Mouse (Mus musculus): Measurements from ENCODE around the gene Akr1b7. TPM values are rescaled to one million over a fixed set of nuclear protein-coding genes. Genes with fewer than 3 reads are reported as not detected.
"Not testable (repeated sequence)": the region's sequence is repeated elsewhere in the genome, so short reads cannot be mapped to it uniquely, and the experiment has no call there.

The Akr1b7 gene
- polyA plus RNA-seq (2014; fragmentation: Nextera tagmentation; extraction: Ambion mirVana): not detected in 2 replicates

DNA sequence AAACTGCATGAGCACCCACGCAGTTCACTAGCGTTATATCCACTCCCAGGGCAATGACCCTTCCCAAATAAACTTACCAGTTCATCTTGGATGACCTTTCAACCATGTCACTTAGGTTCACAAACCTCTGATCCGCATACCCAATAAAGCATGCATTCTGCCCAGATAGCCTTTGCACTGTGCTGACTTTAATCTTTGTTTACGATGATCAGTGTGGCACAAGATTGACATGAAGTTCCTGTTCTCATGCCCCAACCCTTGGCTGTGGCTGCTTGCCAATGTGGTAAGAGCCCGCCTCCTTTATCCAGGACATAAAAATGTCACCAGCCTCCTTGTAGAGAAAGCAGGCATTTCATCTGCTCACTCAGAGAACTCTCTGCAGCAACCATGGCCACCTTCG, at the start of gene Akr1b7:
Akr1b7 (plus strand) TSS at position 312 of the 400 bp plus-strand sequence.
- 81% methylated on average over 6 of the region's 6 CpGs for WGBS

DNA sequence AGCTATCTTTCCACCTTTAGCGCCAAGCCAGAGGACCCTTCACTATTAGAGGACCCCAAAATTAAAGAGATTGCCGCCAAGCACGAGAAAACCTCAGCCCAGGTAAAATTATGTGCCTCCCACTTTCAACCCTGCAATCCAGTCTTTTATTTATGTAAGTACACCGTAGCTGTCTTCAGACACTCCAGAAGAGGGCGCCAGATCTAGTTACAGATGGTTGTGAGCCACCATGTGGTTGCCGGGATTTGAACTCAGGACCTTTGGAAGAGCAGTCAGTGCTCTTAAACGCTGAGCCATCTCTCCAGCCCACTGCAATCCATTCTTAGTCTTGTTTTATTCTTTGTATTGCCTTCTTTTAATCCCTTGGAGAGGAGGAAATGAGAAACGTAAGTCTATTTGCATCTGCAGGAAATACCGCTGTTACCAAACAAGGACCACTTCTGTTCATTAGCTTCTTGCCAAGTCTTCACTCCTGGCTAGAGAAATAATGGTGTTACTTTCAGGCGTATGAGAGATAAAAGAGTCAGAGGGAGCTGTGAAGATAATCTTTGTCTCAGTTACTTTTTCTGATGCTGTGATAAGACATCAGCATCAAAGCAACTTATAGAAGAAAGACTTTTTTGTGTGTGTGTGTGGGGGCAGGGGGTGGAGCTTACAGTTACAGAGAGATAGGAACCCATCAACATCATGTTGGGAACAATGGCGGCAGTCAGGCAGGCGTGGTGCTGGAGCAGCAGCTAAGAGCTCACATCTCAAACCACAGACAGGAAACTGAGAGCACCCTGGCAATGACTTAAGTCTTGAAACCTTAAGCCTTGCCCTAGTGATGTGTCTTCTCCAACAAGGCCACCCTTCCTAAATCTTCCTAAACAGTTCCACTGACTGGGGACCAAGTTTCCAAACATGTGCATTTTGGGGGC, 47.7 kb upstream of the Akr1b7 start:
- Histone ChIP-seq H3K36me3 (ENCODE audit: control insufficient read depth, insufficient read depth, low read length) (no peaks in the 10 kb centered on the region), H3K9ac (ENCODE audit: low read depth, low read length) (no peak overlapping the region), H3K4me3 (ENCODE audit: low read depth, low read length) (no peak overlapping the region), H3K27ac (replicated peaks; ENCODE audit: low read depth, low read length) (no peak overlapping the region), H3K9me3 (ENCODE audit: control insufficient read depth, low read length) (no peaks in the 10 kb centered on the region), H3K27me3 (replicated peaks; ENCODE audit: control insufficient read depth, insufficient read depth, low read length) (no peaks in the 10 kb centered on the region), H3K4me1 (ENCODE audit: control insufficient read depth, insufficient read depth, low read length) (no peaks in the 10 kb centered on the region), H3K4me2 (ENCODE audit: low read depth, low read length) (no peak overlapping the region)
- DNase-seq (ENCODE audit: low spot score) (no peak), ATAC-seq (ENCODE audit: low read depth) (no peak)
- WGBS: 81% methylated on average over 12 of the region's 12 CpGs

More for the DNA sequence above, at the start of gene Akr1b7:
- Histone ChIP-seq H3K27me3 (replicated peaks; ENCODE audit: control insufficient read depth, insufficient read depth, low read length) (no peaks in the 10 kb centered on the region), H3K9ac (ENCODE audit: low read depth, low read length) (no peak within 1 kb of the TSS), H3K4me2 (ENCODE audit: low read depth, low read length) (no peak within 1 kb of the TSS), H3K9me3 (ENCODE audit: control insufficient read depth, low read length) (no peaks in the 10 kb centered on the region), H3K4me1 (ENCODE audit: control insufficient read depth, insufficient read depth, low read length) (no peaks in the 10 kb centered on the region), H3K27ac (replicated peaks; ENCODE audit: low read depth, low read length) (no peak within 1 kb of the TSS), H3K4me3 (ENCODE audit: low read depth, low read length) (no peak within 1 kb of the TSS), H3K36me3 (ENCODE audit: control insufficient read depth, insufficient read depth, low read length) (no peaks in the 10 kb centered on the region)
- no peak for ATAC-seq (ENCODE audit: low read depth)
- no peak for DNase-seq (ENCODE audit: low spot score)

DNA sequence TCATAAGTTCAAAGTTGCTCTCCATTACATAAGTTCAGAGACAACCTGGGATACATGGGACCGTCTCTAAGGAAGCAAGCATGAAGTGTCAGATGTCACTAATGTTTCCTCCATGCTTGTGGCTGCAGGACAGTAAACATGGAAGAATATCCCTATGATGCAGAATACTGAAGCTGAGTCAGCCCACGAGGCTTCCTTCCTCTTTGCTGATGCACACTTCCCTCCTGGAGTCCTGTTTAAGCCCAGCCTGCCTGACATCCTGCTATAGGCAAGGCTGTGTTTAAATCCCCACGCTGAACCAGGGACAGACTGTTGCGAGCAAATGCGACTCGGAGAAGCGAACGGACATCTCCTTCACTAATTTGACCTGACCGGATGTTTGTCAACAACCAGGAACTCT, 44.1 kb upstream of the Akr1b7 start:
- Histone ChIP-seq H3K36me3 (ENCODE audit: control insufficient read depth, insufficient read depth, low read length) (no peaks in the 10 kb centered on the region), H3K4me3 (ENCODE audit: low read depth, low read length) (no peak overlapping the region), H3K9ac (ENCODE audit: low read depth, low read length) (no peak overlapping the region), H3K4me2 (ENCODE audit: low read depth, low read length) (no peak overlapping the region), H3K27ac (replicated peaks; ENCODE audit: low read depth, low read length) (no peak overlapping the region), H3K27me3 (replicated peaks; ENCODE audit: control insufficient read depth, insufficient read depth, low read length) (no peaks in the 10 kb centered on the region), H3K4me1 (ENCODE audit: control insufficient read depth, insufficient read depth, low read length) (no peaks in the 10 kb centered on the region), H3K9me3 (ENCODE audit: control insufficient read depth, low read length) (no peaks in the 10 kb centered on the region)
- DNase-seq (ENCODE audit: low spot score) (no peak), ATAC-seq (ENCODE audit: low read depth) (no peak)
- WGBS: 69% methylated on average over 9 of the region's 9 CpGs

DNA sequence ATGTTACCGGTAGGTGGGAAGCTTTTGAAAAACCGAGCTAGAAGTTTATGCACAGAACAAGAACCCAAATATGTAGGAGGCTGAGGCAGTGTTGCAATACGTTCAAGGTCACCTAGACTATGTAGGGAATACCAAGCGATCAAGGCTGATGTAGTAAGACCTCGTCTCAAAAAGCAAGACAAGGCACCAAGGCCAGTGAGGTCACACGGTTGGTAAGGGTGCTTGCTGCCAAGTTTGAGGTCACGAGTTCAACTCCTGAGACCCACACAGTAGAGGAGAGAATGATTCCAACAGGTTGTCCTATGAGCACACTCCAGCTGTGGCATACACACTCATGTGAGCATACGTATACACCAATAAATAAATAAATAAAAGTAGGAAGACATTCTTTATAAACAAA, 42.1 kb upstream of the Akr1b7 start:
- ATAC-seq (ENCODE audit: low read depth): no peak
- H3K27ac ChIP-seq (replicated peaks; ENCODE audit: low read depth, low read length): no peak overlapping the region

DNA sequence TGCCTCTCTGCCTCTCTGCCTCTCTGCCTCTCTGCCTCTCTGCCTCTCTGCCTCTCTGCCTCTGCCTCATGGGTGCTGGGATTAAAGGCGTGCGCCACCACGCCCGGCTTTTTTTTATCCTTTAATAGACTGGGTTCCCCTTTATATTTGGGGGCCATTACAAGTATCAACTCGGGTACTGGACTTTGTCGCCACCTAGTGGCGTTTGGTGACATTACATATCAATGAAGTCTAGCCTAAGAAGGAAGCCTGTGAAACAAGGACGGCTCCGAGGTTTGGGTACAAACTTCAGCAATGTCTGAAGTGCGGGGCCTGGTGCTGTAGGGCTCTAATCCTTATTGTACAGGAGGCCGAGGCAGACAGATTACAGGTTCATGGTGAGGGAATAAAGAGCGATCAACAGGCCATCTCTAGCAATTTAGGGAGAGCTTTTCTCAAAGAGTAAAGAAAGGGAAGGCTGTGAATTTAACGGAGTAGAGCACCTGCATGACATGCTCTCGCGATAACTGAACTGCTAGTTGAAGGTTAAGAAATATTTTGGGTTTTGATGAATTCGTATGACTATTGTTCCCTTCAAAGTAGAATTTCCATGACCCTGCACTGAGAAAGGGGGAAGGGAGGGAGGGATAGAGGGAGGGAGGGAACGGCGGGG, 40.3 kb upstream of the Akr1b7 start:
- Histone ChIP-seq H3K9ac (ENCODE audit: low read depth, low read length) (no peak overlapping the region), H3K36me3 (ENCODE audit: control insufficient read depth, insufficient read depth, low read length) (no peaks in the 10 kb centered on the region), H3K27me3 (replicated peaks; ENCODE audit: control insufficient read depth, insufficient read depth, low read length) (no peaks in the 10 kb centered on the region), H3K4me2 (ENCODE audit: low read depth, low read length) (peak overlapping the region; percentile 31; the same call in 1 of the 2 replicates), H3K9me3 (ENCODE audit: control insufficient read depth, low read length) (no peaks in the 10 kb centered on the region), H3K4me3 (ENCODE audit: low read depth, low read length) (no peak overlapping the region), H3K27ac (replicated peaks; ENCODE audit: low read depth, low read length) (no peak overlapping the region), H3K4me1 (ENCODE audit: control insufficient read depth, insufficient read depth, low read length) (no peaks in the 10 kb centered on the region)
- ATAC-seq (ENCODE audit: low read depth) (no peak), DNase-seq (ENCODE audit: low spot score) (peak; percentile 77)
- WGBS: 25% methylated on average over 18 of the region's 18 CpGs

More for the DNA sequence above, 42.1 kb upstream of the Akr1b7 start:
- H3K27me3 ChIP-seq (replicated peaks; ENCODE audit: control insufficient read depth, insufficient read depth, low read length): no peaks in the 10 kb centered on the region
- no peak for DNase-seq (ENCODE audit: low spot score)
- no peaks in the 10 kb centered on the region for H3K36me3 ChIP-seq (ENCODE audit: control insufficient read depth, insufficient read depth, low read length)
- no peaks in the 10 kb centered on the region for H3K9me3 ChIP-seq (ENCODE audit: control insufficient read depth, low read length)
- no peak overlapping the region for H3K4me3 ChIP-seq (ENCODE audit: low read depth, low read length)
- no peak overlapping the region for H3K4me2 ChIP-seq (ENCODE audit: low read depth, low read length)
- WGBS: 82% methylated on average over 8 of the region's 8 CpGs
- H3K4me1 ChIP-seq (ENCODE audit: control insufficient read depth, insufficient read depth, low read length): no peaks in the 10 kb centered on the region
- no peak overlapping the region for H3K9ac ChIP-seq (ENCODE audit: low read depth, low read length)

DNA sequence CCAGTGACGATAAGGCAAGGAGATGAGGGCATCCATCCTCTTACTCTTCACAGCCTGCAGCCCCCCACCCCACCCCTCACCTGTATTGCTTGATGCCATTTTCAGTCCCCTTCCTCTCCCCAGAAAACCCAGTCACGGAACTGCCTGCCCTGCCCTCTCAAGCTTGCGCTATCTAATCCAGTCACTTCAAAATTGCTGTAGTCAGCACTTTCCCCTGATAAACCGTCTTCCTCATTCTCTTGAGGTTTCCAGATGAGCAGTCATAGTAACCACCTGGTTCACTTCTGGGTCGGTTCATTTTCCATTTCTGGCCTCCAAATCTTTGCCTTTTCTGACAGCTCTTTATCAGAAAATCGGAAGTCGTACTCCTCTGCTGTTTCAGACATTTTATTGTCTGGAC, 38.3 kb upstream of the Akr1b7 start:
- ATAC-seq (ENCODE audit: low read depth) (no peak), DNase-seq (ENCODE audit: low spot score) (no peak)
- Histone ChIP-seq H3K36me3 (ENCODE audit: control insufficient read depth, insufficient read depth, low read length) (no peaks in the 10 kb centered on the region), H3K27ac (replicated peaks; ENCODE audit: low read depth, low read length) (no peak overlapping the region), H3K27me3 (replicated peaks; ENCODE audit: control insufficient read depth, insufficient read depth, low read length) (no peaks in the 10 kb centered on the region), H3K9me3 (ENCODE audit: control insufficient read depth, low read length) (no peaks in the 10 kb centered on the region), H3K4me3 (ENCODE audit: low read depth, low read length) (no peak overlapping the region), H3K9ac (ENCODE audit: low read depth, low read length) (no peak overlapping the region), H3K4me2 (ENCODE audit: low read depth, low read length) (no peak overlapping the region), H3K4me1 (ENCODE audit: control insufficient read depth, insufficient read depth, low read length) (no peaks in the 10 kb centered on the region)
- WGBS: 83% methylated on average over 7 of the region's 7 CpGs

DNA sequence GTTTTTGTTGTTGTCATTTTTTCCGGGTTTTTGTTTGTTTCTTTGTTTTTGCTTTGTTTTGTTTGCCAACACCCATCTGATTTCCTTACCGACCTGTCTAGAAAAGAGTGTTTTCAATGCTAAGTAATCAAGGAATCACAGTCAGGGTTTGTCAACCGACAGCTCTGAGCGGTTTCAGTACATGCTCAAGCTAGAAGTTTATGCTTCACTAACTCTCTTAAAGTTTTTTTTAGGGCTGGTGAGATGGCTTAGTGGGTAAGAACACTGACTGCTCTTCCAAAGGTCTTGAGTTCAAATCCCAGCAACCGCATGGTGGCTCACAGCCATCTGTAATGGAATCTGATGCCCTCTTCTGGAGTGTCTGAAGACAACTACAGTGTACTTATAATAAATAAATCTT, 36.2 kb upstream of the Akr1b7 start:
- not testable (repeated sequence) for H3K4me3 ChIP-seq (ENCODE audit: low read depth, low read length); ATAC-seq (ENCODE audit: low read depth); H3K36me3 ChIP-seq (ENCODE audit: control insufficient read depth, insufficient read depth, low read length); H3K4me1 ChIP-seq (ENCODE audit: control insufficient read depth, insufficient read depth, low read length); H3K4me2 ChIP-seq (ENCODE audit: low read depth, low read length); DNase-seq (ENCODE audit: low spot score); H3K9ac ChIP-seq (ENCODE audit: low read depth, low read length); H3K27me3 ChIP-seq (replicated peaks; ENCODE audit: control insufficient read depth, insufficient read depth, low read length); H3K27ac ChIP-seq (replicated peaks; ENCODE audit: low read depth, low read length); H3K9me3 ChIP-seq (ENCODE audit: control insufficient read depth, low read length)
- 80% methylated on average over 5 of the region's 5 CpGs for WGBS

DNA sequence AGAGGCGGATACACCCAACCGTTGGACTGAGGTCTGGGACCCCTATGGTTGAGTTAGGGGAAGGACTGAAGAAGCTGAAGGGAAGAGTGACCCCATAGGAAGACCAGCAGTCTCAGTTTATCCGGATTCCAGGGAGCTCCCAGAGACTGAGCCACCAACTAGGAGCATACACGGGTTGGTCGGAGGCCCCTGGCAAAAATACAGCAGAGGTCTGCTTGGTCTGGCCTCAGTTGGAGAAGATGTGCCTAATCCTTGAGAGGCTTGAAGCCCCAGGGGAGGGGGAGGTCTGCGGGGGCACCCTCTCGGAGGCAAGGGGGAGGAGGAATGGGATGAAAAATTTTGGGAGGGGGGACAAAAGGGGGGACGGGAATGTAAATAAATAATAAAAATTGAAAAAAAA, 28.7 kb upstream of the Akr1b7 start:
- Histone ChIP-seq H3K27ac (replicated peaks; ENCODE audit: low read depth, low read length) (no peak overlapping the region), H3K27me3 (replicated peaks; ENCODE audit: control insufficient read depth, insufficient read depth, low read length) (no peaks in the 10 kb centered on the region), H3K9ac (ENCODE audit: low read depth, low read length) (no peak overlapping the region), H3K9me3 (ENCODE audit: control insufficient read depth, low read length) (no peaks in the 10 kb centered on the region), H3K4me3 (ENCODE audit: low read depth, low read length) (peak overlapping the region; percentile 47; the same call in 1 of the 2 replicates), H3K4me2 (ENCODE audit: low read depth, low read length) (peak overlapping the region; percentile 79; the same call in 1 of the 2 replicates), H3K36me3 (ENCODE audit: control insufficient read depth, insufficient read depth, low read length) (no peaks in the 10 kb centered on the region), H3K4me1 (ENCODE audit: control insufficient read depth, insufficient read depth, low read length) (no peaks in the 10 kb centered on the region)
- WGBS: 41% methylated on average over 8 of the region's 8 CpGs
- ATAC-seq (ENCODE audit: low read depth): no peak
- DNase-seq (ENCODE audit: low spot score): no peak

Data from embryonic facial prominence, embryonic 14.5 days (tissue).